Mouse (Mus musculus) NIH3T3 (cell line): ENCODE data around the gene Pomgnt1.

Experiments used
- DNase-seq: peaks from one replicate; pipeline ENCODE4 v3.0.0-alpha.2; 2012; ENCODE audit warnings: low read depth

The Pomgnt1 gene

DNA sequence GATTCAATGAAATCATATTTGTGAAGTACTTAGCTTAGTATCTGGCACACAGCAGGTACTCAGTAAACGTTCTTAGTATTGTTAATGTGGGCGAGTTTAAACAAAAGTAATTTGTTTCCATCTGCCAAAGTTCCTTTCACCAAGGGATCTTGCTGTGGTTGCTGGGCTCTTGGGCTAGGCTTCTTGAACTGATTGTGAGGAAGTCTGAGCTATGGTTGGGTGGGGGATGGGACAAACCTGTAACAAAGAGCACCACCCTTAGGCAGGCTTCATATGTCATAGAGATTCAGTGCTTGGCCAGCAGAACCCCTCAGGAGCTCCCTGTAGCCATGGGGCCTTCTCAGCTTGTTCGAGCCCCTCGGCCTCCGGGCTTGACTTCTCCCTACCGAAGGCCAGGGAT is 49.4 kb downstream of the Pomgnt1 start, which contains the start of the genes 1700042G07Rik and Gm49337:
1700042G07Rik (plus strand) TSS at position 301 of the 400 bp plus-strand sequence.
Gm49337 (plus strand) TSS at position 313 of the 400 bp plus-strand sequence.
- DNase-seq = no peak

DNA sequence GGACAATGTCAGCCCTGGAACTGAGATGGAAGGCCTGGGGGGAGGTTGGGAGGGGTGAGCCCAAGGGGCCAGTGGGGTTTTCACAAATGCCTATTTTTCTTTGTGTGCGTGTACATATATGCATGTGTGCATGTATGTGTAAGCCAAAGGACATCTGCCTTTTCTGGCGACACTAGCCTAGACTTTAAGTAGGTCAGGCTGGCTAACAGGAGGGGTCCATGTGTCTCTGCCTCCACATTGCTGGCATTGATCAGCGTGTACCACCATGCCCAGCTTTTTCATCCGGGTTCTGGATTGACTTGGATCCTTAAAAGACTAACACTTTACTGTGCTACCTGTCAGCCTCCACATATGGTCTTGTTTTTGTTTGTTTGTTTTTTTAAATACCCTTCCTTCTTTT is 50.1 kb downstream of the Pomgnt1 start:
- no peak for DNase-seq

DNA sequence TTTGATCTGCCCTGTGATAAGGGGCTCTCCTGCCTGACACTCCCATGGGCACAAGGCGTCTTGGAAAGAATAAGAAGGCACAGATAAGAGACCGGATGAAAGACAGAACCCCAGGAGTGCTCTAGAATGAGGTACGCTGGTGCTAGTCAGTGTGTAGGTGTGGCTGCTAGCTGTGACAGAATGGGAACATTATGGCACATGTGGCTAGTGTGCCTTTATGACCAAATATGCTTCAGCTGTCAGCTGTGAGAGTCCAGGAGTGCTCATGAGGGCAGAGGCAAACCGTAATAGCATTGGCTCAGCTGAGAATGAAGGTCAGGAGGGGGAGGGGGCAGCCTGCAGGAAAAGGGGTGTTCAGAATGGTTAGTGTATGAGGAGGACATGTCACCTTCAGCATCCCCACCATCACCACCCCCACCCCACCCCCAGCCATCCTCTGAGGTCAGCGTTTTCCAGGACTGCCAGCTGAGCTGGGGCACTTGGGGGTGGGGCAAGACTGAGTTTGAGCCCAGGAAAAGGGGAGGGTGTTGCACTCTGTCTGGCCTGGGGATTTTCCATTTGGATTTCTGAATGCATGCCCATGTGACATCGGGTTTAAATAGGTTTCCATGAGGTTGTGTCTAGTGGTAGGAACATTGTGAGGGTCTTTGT is 51.0 kb downstream of the Pomgnt1 start:
- peak; percentile 44 for DNase-seq

DNA sequence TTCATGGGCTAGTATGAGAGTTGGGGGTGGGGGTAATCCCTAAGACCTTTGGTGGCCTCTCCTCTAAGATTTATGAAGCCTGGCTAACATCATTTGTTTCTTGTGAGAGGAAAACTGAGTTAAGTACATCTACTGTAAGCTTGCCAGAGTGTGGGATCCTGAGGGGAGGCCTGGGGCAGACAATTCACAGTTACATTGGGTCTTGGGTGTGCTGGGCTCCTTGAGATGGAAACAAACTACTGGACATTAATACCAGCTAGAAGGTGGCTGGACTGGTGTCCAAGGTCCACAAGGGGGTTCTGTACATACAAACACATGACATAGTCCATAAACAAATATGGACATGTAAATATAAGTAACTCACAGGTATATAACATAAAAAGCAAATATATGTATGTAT is 51.5 kb downstream of the Pomgnt1 start:
- no peak for DNase-seq

DNA sequence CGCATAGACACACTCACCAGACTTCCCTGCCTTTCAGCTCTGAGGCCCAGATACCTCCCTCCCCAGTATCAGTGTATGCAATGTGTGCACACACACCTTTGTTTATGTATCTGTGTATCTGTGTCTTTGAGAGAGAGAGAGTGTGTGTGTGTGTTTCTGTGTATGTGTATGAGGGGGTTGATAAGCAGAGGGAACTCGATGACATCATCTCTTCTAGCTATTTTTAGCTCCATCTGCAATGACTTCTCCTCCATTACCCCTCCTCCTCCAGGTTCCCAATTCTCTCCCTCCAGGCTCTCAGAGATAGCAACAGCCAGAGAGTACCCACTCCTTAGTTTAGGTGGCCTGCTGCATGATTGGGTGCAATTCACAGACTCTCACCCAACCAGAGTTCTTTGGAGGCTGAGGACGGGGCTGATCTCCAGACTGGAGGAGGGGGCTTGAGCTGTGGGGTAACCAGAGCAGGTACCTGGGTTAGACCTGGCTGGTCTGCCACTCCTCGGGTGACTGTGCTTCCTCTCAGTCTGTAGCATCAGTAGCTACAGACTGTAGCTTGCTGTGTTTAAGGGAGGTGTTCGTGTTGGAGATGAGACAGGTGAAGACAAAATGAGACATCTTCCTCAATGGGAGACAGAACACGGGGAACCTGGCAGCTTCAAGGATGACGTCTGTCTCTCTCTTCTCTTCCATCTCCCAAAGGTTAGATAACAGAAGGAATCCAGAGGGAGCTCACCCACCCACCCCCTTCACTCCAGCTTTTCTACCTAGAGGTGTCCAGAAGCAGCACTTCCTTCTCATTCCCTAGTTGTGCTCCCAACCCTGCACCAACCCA is 52.3 kb downstream of the Pomgnt1 start:
- DNase-seq = peak; percentile 52

DNA sequence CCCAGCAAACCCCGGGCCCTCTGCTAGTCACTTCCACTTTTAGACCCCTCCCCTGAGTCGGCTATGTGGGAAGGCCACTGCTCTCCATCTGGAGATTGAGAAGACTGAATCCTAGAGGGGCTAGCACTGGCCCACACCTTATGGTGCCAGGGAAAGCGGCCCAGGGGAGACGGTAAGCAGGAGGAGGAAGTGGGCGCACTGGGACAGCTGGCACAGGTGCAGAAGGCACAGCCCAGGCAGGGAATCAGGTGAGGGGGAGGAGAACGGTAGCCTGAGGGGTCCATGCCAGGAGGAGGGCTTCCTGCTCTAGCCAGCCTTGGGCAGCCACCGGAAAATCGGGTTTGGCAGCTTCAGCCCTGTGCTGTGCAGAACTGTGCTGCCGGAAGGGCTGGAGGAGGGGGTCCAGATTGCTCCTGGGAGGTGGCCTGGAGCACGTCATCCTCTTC is 52.9 kb downstream of the Pomgnt1 start:
- DNase-seq = no peak

DNA sequence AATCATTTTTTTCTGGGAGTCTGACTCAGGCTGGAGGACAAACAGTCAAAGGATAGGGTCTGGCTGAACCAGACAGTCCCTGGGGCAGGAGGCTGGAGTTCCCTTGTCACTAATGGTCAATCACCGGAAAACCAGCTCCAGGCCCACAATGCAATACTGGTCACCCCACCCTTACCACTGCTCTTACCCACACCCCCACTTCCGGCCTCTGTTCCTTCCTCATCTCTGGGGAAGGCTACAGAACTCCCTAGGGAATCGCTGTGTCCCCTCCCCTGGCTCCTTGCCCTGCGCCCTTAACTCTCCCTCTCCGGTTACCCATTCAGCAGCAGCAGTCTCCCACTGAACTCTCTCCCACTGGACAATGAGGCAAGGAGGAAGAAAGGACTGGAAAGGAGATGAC is 53.5 kb downstream of the Pomgnt1 start:
- no peak for DNase-seq

DNA sequence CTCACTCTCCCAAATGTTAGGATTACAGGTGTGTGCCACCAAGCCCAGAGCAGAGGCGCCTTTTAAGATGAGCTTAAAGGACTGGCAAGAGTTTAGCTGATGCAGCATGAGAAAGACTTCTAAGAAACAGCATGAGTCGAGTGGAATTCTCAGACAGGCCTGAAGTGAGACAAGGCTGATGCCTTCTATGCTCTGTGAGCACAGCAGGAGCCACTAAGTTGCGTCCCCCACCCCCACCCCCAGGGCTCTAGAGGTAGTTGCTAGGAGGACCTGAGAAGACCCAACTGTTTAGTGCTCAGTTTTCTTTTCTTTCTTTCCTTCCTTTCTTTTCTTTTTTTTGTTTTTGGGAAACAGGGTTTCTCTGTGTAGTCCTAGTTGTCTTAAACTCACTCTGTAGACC is 58.4 kb downstream of the Pomgnt1 start:
- DNase-seq = no peak

DNA sequence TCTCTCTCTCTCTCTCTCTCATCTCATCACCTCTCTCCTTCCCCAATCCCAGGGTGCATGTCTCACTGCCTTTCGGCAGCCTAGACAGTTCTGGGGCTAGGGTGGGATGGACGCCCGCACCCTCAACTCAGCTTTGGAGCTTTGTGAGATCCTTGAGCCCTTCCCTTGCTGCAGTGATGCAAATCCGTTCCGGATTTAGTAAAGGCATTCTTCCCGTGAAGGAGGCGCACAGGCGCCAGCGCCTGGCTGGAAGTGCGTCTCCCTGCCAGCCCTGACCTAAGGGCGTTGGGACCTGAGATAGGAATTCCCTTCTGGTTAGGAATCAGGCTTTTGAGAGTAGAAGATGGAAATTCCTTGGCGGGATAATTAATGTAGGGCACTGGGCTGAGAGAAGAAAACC is 59.1 kb downstream of the Pomgnt1 start:
- peak; percentile 34 for DNase-seq

DNA sequence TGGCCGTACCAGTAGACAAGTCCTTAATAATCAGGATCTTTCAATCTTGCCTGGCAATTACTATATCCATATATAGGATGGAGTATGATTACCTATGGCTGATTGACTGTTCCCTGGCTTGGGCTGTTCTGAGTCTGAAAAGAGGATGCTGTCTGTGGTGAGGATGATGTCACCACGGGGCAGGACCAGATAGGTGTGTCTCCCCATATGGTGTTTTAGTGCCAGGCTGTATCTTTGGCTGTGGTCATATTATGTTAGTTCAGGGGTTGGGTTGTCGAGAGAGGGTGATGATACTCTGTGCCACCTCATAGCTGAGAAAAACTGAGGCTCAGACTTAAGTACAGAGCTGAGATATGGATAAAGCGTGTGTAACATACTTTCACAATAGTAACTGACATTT is 61.4 kb downstream of the Pomgnt1 start:
- DNase-seq = no peak

DNA sequence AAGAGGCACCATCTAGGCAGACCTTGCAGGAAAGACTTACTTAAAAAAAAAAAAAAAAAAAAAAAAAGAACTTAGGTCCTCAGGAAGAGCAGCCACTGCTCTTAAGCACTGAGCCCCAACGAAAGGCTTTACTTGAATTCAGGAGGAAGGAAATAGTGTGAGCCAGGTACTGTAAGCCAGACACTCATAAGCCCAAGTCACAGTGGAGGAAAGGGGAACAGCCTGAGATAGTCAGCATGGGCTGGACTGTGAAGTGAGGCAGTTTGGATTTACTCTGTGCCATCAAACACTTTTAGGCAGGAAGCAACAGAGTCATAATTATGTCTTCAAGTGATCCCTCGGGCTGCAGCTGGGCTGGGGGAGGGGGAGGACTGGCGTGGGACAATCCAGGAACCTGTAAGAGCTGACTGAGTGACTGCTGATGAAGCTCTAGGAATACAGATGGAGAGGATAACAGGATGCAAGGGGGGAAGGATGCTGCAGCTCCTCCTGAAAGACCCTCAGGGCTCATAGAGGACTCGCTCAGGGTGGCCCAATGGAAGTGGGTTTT is 68.7 kb downstream of the Pomgnt1 start:
- DNase-seq = no peak

DNA sequence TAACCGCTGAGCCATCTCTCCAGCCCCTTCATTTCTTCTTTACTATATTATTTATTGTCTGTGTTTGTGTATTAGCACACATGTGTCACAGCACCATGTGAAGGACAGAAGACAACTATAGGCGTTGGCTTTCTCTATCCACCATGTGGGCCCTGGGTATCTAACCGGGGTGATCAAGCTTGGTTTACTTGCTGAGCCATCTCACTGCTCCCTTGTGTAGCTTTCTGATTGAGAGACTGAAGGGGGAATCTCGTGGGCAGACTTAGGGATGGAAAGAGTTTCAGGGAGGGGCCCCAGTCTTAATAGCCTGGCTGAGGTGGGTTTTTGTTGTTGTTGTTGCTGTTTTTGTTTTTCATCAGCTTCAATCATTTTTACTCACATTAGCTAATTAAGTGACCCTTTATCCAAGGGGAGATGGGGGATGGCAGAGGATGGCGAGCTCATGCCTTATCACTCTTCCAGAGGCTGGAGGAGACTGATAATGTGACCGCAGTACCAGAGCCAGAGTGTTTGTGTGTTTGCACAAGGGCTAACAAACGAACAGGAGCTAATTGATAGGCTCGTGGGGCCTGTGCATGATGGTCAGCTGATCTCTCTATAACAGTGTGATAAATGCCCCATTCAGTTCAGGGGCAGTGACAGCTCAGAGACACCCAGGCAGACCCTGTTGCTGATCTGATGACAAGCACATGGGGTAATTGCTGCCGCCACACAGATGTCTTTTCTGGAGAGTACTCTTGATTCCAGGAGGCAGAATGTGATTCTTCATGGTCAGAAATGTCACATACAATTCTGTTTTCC is 70.1 kb downstream of the Pomgnt1 start:
- no peak for DNase-seq

DNA sequence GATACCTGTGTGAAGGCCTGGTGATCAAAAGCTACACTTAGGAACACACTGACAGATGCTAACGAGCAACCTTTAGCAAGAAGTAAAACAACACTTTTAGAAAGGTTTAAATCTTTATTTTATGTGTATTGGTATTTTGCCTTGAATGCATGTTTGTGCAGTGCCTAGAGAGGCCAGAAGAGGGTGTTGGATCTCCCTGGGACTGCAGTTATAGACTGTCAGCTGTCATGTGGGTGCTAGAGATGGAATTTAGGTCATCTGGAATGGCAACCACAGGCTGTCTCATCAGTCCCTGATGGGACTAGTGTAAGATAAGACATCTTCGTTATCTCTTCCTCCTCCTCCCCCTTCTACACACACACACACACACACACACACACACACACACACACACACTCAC is 74.8 kb downstream of the Pomgnt1 start:
- peak; percentile 29 for DNase-seq

DNA sequence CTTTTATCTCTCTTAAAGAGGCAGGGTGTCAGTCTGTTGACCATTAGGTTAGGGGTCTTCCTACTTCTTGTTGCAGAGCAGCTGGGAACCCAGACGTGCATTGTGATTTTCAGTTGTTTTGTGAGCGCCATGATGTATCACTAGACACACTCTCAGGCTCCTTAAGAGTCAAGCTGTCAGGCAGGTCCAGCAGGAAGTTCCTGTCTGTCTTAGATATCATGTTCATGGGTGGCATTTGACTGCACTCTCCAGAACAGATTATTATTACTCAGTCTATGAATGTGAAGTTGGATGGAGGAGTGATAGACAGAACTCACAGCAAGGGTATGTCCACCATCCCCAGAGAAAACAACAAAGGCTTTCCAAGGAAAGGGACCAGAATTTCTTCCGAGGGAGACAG is 80.8 kb downstream of the Pomgnt1 start:
- DNase-seq = no peak

DNA sequence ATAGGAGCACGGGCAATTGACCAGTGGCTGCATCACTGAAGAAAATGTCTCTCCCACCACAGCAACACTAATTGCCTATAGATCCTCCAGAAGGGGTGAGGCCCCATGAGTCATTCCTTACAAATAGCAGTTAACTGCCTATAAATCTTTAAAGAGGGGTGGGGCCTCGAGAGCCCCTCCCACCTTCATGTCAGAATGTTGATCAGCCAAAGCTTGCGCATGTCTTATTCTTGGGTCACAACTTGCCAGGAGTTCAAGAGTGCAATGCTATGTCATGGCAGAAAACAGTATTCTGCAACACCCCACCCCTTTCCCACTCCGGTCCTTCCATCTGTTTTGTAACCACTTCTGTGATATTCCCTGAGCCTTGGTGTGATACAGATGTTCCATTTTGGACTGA is 82.9 kb downstream of the Pomgnt1 start:
- peak; percentile 65 for DNase-seq

DNA sequence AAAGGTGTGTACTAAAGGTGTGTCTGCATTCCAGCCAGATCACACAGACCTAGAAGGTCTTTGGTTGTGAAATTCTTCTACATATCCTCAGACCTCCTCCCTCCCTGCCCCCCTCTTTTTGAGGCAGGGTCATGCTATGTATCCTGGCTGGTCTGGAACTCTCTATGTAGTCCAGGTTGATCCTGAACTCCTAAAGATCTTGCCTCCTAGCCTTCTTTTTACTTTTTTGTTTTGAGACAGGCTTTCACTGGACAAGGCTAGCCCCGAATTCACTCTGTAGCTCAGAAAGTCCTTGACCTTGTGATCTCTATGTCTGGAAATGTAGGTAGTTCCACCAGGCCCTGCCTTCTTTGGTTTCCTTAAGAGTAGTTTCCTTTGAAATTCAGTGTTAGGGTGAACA is 85.3 kb downstream of the Pomgnt1 start:
- DNase-seq = no peak
